Mouse (Mus musculus) stomach, postnatal 0 days (tissue): ENCODE measurements around the gene 4930583I09Rik.

Experiments used
- CTCF ChIP-seq: IDR thresholded peaks from 2 replicates; pipeline ENCODE4 v1.5.1; 2016; ENCODE audit warnings: antibody characterized with exemption, low read depth, mild to moderate bottlenecking, moderate library complexity
- EP300 ChIP-seq: optimal IDR thresholded peaks from 2 replicates; pipeline ENCODE3; 2016; ENCODE audit warnings: antibody characterized with exemption

DNA sequence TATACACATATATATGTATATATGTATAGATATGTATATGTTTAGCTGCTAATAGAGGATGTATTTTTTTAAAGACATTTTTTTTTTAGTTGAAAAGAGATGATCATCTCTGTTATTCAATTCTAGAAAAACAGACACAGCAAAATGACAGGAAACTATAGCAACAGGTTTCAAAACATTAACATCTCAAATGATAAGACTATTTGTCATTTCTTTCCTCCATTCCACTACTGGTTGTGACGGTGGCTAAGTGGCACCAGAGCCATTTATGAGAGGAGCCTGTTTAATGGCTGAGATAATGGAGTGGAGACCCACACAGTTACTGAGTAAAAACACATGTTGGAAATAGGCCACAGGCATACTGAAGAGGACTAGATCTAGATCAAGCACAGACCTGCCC, 49.9 kb downstream of the 4930583I09Rik start:
- TF ChIP-seq CTCF (no peak), EP300 (no peak)
